In genomic region chr5:24335888-24336511, GRCm38 (mm10) we compare ENCODE assay signal across 8 mouse cellular contexts. TPM values are rescaled to one million over a fixed set of nuclear protein-coding genes. Genes with fewer than 3 reads are reported as not detected.
DNase-seq lines count a peak whose midpoint lies in the region; ATAC-seq and TF ChIP-seq lines count a peak whose summit lies in the region.

No protein-coding gene starts in this region.

- TF ChIP-seq CTCF in gastrocnemius, adult 2 months (IDR thresholded peaks at IDR 0.05), result peak; percentile 78

- DNase-seq in gastrocnemius, adult 2 months, result peak; percentile 44
- no peak for DNase-seq in gastrocnemius, adult 18-20 months (ENCODE audit: low spot score)
- peak; percentile 68 for DNase-seq in CD4-positive, CD25-positive, alpha-beta regulatory T cell, adult 2 months (ENCODE audit: low read depth, low spot score)
- peak; percentile 63 to 71 for DNase-seq in cerebellum, postnatal 36 days
- peak; percentile 79 to 83 for DNase-seq in kidney, postnatal 4 days
- peak; percentile 91 for DNase-seq in midbrain, embryonic 11.5 days (ENCODE audit: low spot score, missing footprints)
- peak; percentile 58 to 64 for DNase-seq in thymus, postnatal 36 days

- no peaks in the 10 kb centered on the region for H3K9me3 ChIP-seq in heart, embryonic 15.5 days (replicated peaks)
- H3K9me3 ChIP-seq in midbrain, embryonic 11.5 days (ENCODE audit: control insufficient read depth, low read length), result no peaks in the 10 kb centered on the region

- H3K27ac ChIP-seq in gastrocnemius, adult 2 months, result no peak overlapping the region
- H3K27ac ChIP-seq in heart, embryonic 15.5 days, result peak overlapping the region; percentile 86
- H3K27ac ChIP-seq in midbrain, embryonic 11.5 days (ENCODE audit: low read depth, low read length), result no peak overlapping the region

- H3K36me3 ChIP-seq in heart, embryonic 15.5 days, result peaks cover 18% of the 10 kb centered on the region; the same call in 1 of the 2 replicates
- H3K36me3 ChIP-seq in midbrain, embryonic 11.5 days (ENCODE audit: control insufficient read depth, insufficient read depth, low read length), result no peaks in the 10 kb centered on the region

- peaks cover 69% of the 10 kb centered on the region for H3K4me1 ChIP-seq in heart, embryonic 15.5 days (replicated peaks)
- peaks cover 11% of the 10 kb centered on the region for H3K4me1 ChIP-seq in midbrain, embryonic 11.5 days (ENCODE audit: control insufficient read depth, insufficient read depth, low read length)

- 10% methylated on average over 3 of the region's 3 CpGs for WGBS in heart, embryonic 15.5 days
- 18% methylated on average over 3 of the region's 3 CpGs for WGBS in midbrain, embryonic 11.5 days

- no peaks in the 10 kb centered on the region for H3K27me3 ChIP-seq in heart, embryonic 15.5 days
- H3K27me3 ChIP-seq in midbrain, embryonic 11.5 days (ENCODE audit: control insufficient read depth, insufficient read depth, low read length), result no peaks in the 10 kb centered on the region

- intact Hi-C loops in gastrocnemius, adult 2 months (cut with DNase I), result loop anchor here (2.0 kb wide), 1 partner anchor 21 kb away; no protein-coding TSS in a partner anchor

- H3K4me2 ChIP-seq in heart, embryonic 15.5 days, result no peak overlapping the region
- H3K4me2 ChIP-seq in midbrain, embryonic 11.5 days, result no peak overlapping the region

- no peak overlapping the region; the same call in 1 of the 2 replicates for H3K9ac ChIP-seq in heart, embryonic 15.5 days
- H3K9ac ChIP-seq in midbrain, embryonic 11.5 days (ENCODE audit: low read length), result no peak overlapping the region

- H3K4me3 ChIP-seq in gastrocnemius, adult 2 months, result no peak overlapping the region
- no peak overlapping the region for H3K4me3 ChIP-seq in heart, embryonic 15.5 days
- no peak overlapping the region for H3K4me3 ChIP-seq in midbrain, embryonic 11.5 days (ENCODE audit: low read depth, low read length)

- peak; percentile 69 for ATAC-seq in heart, embryonic 15.5 days (replicated peaks; ENCODE audit: insufficient number of reproducible peaks, insufficient read depth, low FRiP score, low read depth)
- peak; percentile 86 for ATAC-seq in midbrain, embryonic 11.5 days (ENCODE audit: low FRiP score)

RNA-seq across cellular contexts. Expression of gene Kcnh2, which starts 15.4 kb away (rescaled TPM):
- 1 to 10 TPM; 1.4 to 2.2 TPM for total RNA-seq in gastrocnemius, adult 2 months (2021)
- 1 to 10 TPM; 1.1 to 1.5 TPM for total RNA-seq in gastrocnemius, adult 18-20 months (2021)
- 21.0 and 27.2 TPM in 2 replicates for polyA plus RNA-seq in heart, embryonic 15.5 days (2015; fragmentation: Nextera tagmentation; extraction: Ambion mirVana)
- polyA plus RNA-seq in midbrain, embryonic 11.5 days (2014; fragmentation: Nextera tagmentation; extraction: Ambion mirVana), result 12.5 and 16.2 TPM in 2 replicates

RNA-seq across cellular contexts. Expression of gene Nos3, which starts 28.6 kb away (rescaled TPM):
- total RNA-seq in gastrocnemius, adult 2 months (2021), result 1 to 10 TPM; 5.0 to 7.1 TPM
- 1 to 10 TPM; 4.3 to 8.1 TPM for total RNA-seq in gastrocnemius, adult 18-20 months (2021)
- polyA plus RNA-seq in heart, embryonic 15.5 days (2015; fragmentation: Nextera tagmentation; extraction: Ambion mirVana), result 27.9 and 30.6 TPM in 2 replicates
- 4.9 and 5.5 TPM in 2 replicates for polyA plus RNA-seq in midbrain, embryonic 11.5 days (2014; fragmentation: Nextera tagmentation; extraction: Ambion mirVana)

RNA-seq across cellular contexts. Expression of gene Atg9b, which starts 55.9 kb away (rescaled TPM):
- total RNA-seq in gastrocnemius, adult 2 months (2021), result under 1 TPM in 1 of 2 experiments, not detected in 1; 0.06 TPM
- under 1 TPM; 0.16 to 0.19 TPM for total RNA-seq in gastrocnemius, adult 18-20 months (2021)
- polyA plus RNA-seq in heart, embryonic 15.5 days (2015; fragmentation: Nextera tagmentation; extraction: Ambion mirVana), result 0.81 and 1.6 TPM in 2 replicates
- polyA plus RNA-seq in midbrain, embryonic 11.5 days (2014; fragmentation: Nextera tagmentation; extraction: Ambion mirVana), result 0.40 and 0.66 TPM in 2 replicates

RNA-seq across cellular contexts. Expression of gene Abcb8, which starts 57.5 kb away (rescaled TPM):
- total RNA-seq in gastrocnemius, adult 2 months (2021), result 10 to 100 TPM; 37.0 to 39.8 TPM
- 10 to 100 TPM; 30.4 to 40.3 TPM for total RNA-seq in gastrocnemius, adult 18-20 months (2021)
- 54.4 and 70.1 TPM in 2 replicates for polyA plus RNA-seq in heart, embryonic 15.5 days (2015; fragmentation: Nextera tagmentation; extraction: Ambion mirVana)
- 32.5 and 34.1 TPM in 2 replicates for polyA plus RNA-seq in midbrain, embryonic 11.5 days (2014; fragmentation: Nextera tagmentation; extraction: Ambion mirVana)
